Mouse (Mus musculus): ENCODE measurements around the gene Tmc5. TPM values are rescaled to one million over a fixed set of nuclear protein-coding genes. Genes with fewer than 3 reads are reported as not detected.

The Tmc5 gene
- polyA plus RNA-seq (2014; fragmentation: Nextera tagmentation; extraction: Ambion mirVana), result 0.10 and 0.25 TPM in 2 replicates

DNA sequence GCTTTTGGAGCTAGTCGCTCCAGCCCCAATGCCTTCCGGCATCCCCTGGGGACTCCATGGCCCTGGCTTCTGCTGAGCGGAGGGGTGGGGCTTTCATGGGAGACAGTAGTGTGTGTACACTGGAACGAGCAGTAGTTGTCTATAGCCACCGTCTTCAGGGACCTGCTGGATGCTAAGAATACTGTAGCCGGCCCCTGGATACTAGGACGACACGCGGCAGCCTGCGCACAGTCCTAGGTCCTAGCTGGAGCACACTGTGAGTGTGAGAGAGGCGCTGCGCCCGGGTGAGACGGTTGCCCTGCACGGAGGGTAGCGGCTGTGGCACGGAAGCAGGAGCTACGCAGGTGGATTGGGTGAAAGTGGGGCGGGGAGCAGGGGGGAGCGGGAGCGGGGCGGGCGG, at the start of gene Tmc5:
Gene Tmc5 (plus strand): TSS at position 97 of the 400 bp plus-strand sequence.
- peaks cover 85% of the 10 kb centered on the region for H3K27me3 ChIP-seq (ENCODE audit: control insufficient read depth, insufficient read depth, low read length)
- H3K36me3 ChIP-seq (ENCODE audit: control insufficient read depth, insufficient read depth, low read length), result no peaks in the 10 kb centered on the region

GRCm38 (mm10) chr7:118547451-118547850, 49.6 kb upstream of the Tmc5 start:
- H3K4me1 ChIP-seq (ENCODE audit: control insufficient read depth, insufficient read depth, low read length), result no peaks in the 10 kb centered on the region
- no peaks in the 10 kb centered on the region for H3K9me3 ChIP-seq (replicated peaks; ENCODE audit: control insufficient read depth, low read length)
- no peak overlapping the region for H3K27ac ChIP-seq (ENCODE audit: low read depth, low read length)
- no peak overlapping the region for H3K4me3 ChIP-seq (ENCODE audit: low read depth, low read length)
- no peak overlapping the region for H3K9ac ChIP-seq (ENCODE audit: low read depth, low read length)
- H3K36me3 ChIP-seq (ENCODE audit: control insufficient read depth, insufficient read depth, low read length), result no peaks in the 10 kb centered on the region; the same call in 1 of the 2 replicates
- H3K4me2 ChIP-seq, result no peak overlapping the region
- 71% methylated on average over 10 of the region's 10 CpGs for WGBS (ENCODE audit: insufficient replicate concordance)
- no peak for ATAC-seq (replicated peaks; ENCODE audit: insufficient number of reproducible peaks, low FRiP score, low TSS enrichment)
- H3K27me3 ChIP-seq (ENCODE audit: control insufficient read depth, insufficient read depth, low read length), result no peaks in the 10 kb centered on the region

More for the DNA sequence above, at the start of gene Tmc5:
- H3K9me3 ChIP-seq (replicated peaks; ENCODE audit: control insufficient read depth, low read length), result no peaks in the 10 kb centered on the region
- ATAC-seq (replicated peaks; ENCODE audit: insufficient number of reproducible peaks, low FRiP score, low TSS enrichment), result no peak
- H3K4me2 ChIP-seq, result peak within 1 kb of the TSS; percentile 58
- H3K4me1 ChIP-seq (ENCODE audit: control insufficient read depth, insufficient read depth, low read length), result peaks cover 2% of the 10 kb centered on the region; the same call in 1 of the 2 replicates
- H3K27ac ChIP-seq (ENCODE audit: low read depth, low read length), result no peak within 1 kb of the TSS
- 6% methylated on average over 23 of the region's 23 CpGs for WGBS (ENCODE audit: insufficient replicate concordance)
- H3K4me3 ChIP-seq (ENCODE audit: low read depth, low read length), result peak within 1 kb of the TSS; percentile 32
- H3K9ac ChIP-seq (ENCODE audit: low read depth, low read length), result 0 out of 2 replicates have a peak within 1 kb of the TSS, but pooled peaks have one; percentile 39

- no peaks in the 10 kb centered on the region for H3K9me3 ChIP-seq (replicated peaks; ENCODE audit: control insufficient read depth, low read length)
- H3K36me3 ChIP-seq (ENCODE audit: control insufficient read depth, insufficient read depth, low read length), result no peaks in the 10 kb centered on the region; the same call in 1 of the 2 replicates
- no peak for ATAC-seq (replicated peaks; ENCODE audit: insufficient number of reproducible peaks, low FRiP score, low TSS enrichment)
- no peaks in the 10 kb centered on the region for H3K27me3 ChIP-seq (ENCODE audit: control insufficient read depth, insufficient read depth, low read length)
- no peak overlapping the region for H3K4me2 ChIP-seq
- H3K4me1 ChIP-seq (ENCODE audit: control insufficient read depth, insufficient read depth, low read length), result no peaks in the 10 kb centered on the region
- WGBS (ENCODE audit: insufficient replicate concordance), result 65% methylated on average over 4 of the region's 4 CpGs
- H3K4me3 ChIP-seq (ENCODE audit: low read depth, low read length), result no peak overlapping the region
- H3K27ac ChIP-seq (ENCODE audit: low read depth, low read length), result no peak overlapping the region
- no peak overlapping the region for H3K9ac ChIP-seq (ENCODE audit: low read depth, low read length)
Observed at GRCm38 (mm10) chr7:118553881-118554280, 43.2 kb upstream of the Tmc5 start.

DNA sequence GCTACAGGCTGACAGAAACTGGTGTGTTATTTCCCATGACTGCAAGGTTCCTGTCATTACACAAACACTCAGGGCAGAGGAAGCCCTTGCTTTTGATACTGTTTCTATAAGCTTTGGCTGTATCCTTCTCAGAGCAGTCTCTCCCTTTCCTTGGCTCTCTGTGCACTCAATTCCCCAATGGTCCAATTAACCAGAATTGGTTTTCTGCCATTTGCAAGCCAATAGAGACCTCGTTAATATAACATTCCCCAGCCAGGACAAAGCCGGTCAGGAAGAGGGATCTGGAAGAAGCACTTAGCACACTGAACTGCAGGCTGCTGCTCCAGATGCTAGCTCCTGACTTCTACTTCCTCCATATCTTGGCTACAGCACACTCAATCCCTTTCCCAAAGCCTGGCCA, 42.8 kb upstream of the Tmc5 start:
- no peak for ATAC-seq (replicated peaks; ENCODE audit: insufficient number of reproducible peaks, low FRiP score, low TSS enrichment)
- 86% methylated on average over 2 of the region's 2 CpGs for WGBS (ENCODE audit: insufficient replicate concordance)

GRCm38 (mm10) chr7:118569121-118569543, 28.0 kb upstream of the Tmc5 start:
- no peak overlapping the region for H3K27ac ChIP-seq (ENCODE audit: low read depth, low read length)
- no peak overlapping the region for H3K4me3 ChIP-seq (ENCODE audit: low read depth, low read length)
- no peaks in the 10 kb centered on the region for H3K27me3 ChIP-seq (ENCODE audit: control insufficient read depth, insufficient read depth, low read length)
- peaks cover 2% of the 10 kb centered on the region; the same call in 1 of the 2 replicates for H3K9me3 ChIP-seq (replicated peaks; ENCODE audit: control insufficient read depth, low read length)
- no peak overlapping the region for H3K9ac ChIP-seq (ENCODE audit: low read depth, low read length)
- no peak overlapping the region for H3K4me2 ChIP-seq
- 81% methylated on average over 6 of the region's 6 CpGs for WGBS (ENCODE audit: insufficient replicate concordance)
- ATAC-seq (replicated peaks; ENCODE audit: insufficient number of reproducible peaks, low FRiP score, low TSS enrichment), result no peak
- no peaks in the 10 kb centered on the region for H3K4me1 ChIP-seq (ENCODE audit: control insufficient read depth, insufficient read depth, low read length)
- H3K36me3 ChIP-seq (ENCODE audit: control insufficient read depth, insufficient read depth, low read length), result no peaks in the 10 kb centered on the region

More for the DNA sequence above, 42.8 kb upstream of the Tmc5 start:
- no peak overlapping the region for H3K27ac ChIP-seq (ENCODE audit: low read depth, low read length)
- no peaks in the 10 kb centered on the region for H3K4me1 ChIP-seq (ENCODE audit: control insufficient read depth, insufficient read depth, low read length)
- H3K4me2 ChIP-seq, result no peak overlapping the region
- H3K9ac ChIP-seq (ENCODE audit: low read depth, low read length), result no peak overlapping the region
- H3K27me3 ChIP-seq (ENCODE audit: control insufficient read depth, insufficient read depth, low read length), result no peaks in the 10 kb centered on the region
- no peaks in the 10 kb centered on the region for H3K9me3 ChIP-seq (replicated peaks; ENCODE audit: control insufficient read depth, low read length)
- no peak overlapping the region for H3K4me3 ChIP-seq (ENCODE audit: low read depth, low read length)
- no peaks in the 10 kb centered on the region; the same call in 1 of the 2 replicates for H3K36me3 ChIP-seq (ENCODE audit: control insufficient read depth, insufficient read depth, low read length)

GRCm38 (mm10) chr7:118571350-118571749, 25.7 kb upstream of the Tmc5 start:
- Histone ChIP-seq H3K4me1 (ENCODE audit: control insufficient read depth, insufficient read depth, low read length) (no peaks in the 10 kb centered on the region), H3K9ac (ENCODE audit: low read depth, low read length) (no peak overlapping the region), H3K27ac (ENCODE audit: low read depth, low read length) (no peak overlapping the region), H3K9me3 (replicated peaks; ENCODE audit: control insufficient read depth, low read length) (peaks cover 2% of the 10 kb centered on the region; the same call in 1 of the 2 replicates), H3K36me3 (ENCODE audit: control insufficient read depth, insufficient read depth, low read length) (no peaks in the 10 kb centered on the region), H3K27me3 (ENCODE audit: control insufficient read depth, insufficient read depth, low read length) (no peaks in the 10 kb centered on the region), H3K4me3 (ENCODE audit: low read depth, low read length) (no peak overlapping the region), H3K4me2 (no peak overlapping the region)
- 57% methylated on average over 5 of the region's 5 CpGs for WGBS (ENCODE audit: insufficient replicate concordance)
- no peak for ATAC-seq (replicated peaks; ENCODE audit: insufficient number of reproducible peaks, low FRiP score, low TSS enrichment)

GRCm38 (mm10) chr7:118572039-118572438, 25.1 kb upstream of the Tmc5 start:
- Histone ChIP-seq H3K36me3 (ENCODE audit: control insufficient read depth, insufficient read depth, low read length) (no peaks in the 10 kb centered on the region), H3K4me3 (ENCODE audit: low read depth, low read length) (no peak overlapping the region), H3K4me1 (ENCODE audit: control insufficient read depth, insufficient read depth, low read length) (no peaks in the 10 kb centered on the region), H3K9me3 (replicated peaks; ENCODE audit: control insufficient read depth, low read length) (peaks cover 2% of the 10 kb centered on the region; the same call in 1 of the 2 replicates), H3K9ac (ENCODE audit: low read depth, low read length) (no peak overlapping the region), H3K27me3 (ENCODE audit: control insufficient read depth, insufficient read depth, low read length) (no peaks in the 10 kb centered on the region), H3K27ac (ENCODE audit: low read depth, low read length) (no peak overlapping the region), H3K4me2 (no peak overlapping the region)
- WGBS (ENCODE audit: insufficient replicate concordance), result 58% methylated on average over 5 of the region's 5 CpGs
- ATAC-seq (replicated peaks; ENCODE audit: insufficient number of reproducible peaks, low FRiP score, low TSS enrichment), result no peak

DNA sequence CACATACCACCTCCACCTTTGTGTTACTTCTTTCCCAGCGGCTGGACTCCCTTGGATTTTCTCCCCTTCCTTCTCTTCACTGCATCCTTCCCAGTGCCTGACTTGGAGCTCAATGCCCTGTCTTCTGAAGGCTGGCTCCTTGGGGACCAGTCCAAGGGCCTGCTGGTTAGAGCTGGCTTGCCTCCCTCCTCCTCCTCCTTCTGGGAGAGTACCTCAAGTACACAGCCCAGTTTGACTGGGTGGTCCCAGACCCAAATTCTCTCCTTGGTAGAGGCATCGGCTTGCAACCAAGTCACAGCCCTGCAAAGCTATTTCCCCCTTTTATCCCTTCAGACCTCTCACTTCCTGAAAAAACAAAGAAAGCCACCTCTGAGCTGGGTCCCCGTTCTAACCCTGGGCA, 18.8 kb upstream of the Tmc5 start:
- Histone ChIP-seq H3K27me3 (ENCODE audit: control insufficient read depth, insufficient read depth, low read length) (no peaks in the 10 kb centered on the region), H3K9me3 (replicated peaks; ENCODE audit: control insufficient read depth, low read length) (0 out of 2 replicates have a peak, but pooled peaks cover 2% of the 10 kb centered on the region), H3K4me1 (ENCODE audit: control insufficient read depth, insufficient read depth, low read length) (peaks cover 10% of the 10 kb centered on the region), H3K4me2 (no peak overlapping the region), H3K36me3 (ENCODE audit: control insufficient read depth, insufficient read depth, low read length) (no peaks in the 10 kb centered on the region), H3K9ac (ENCODE audit: low read depth, low read length) (no peak overlapping the region), H3K27ac (ENCODE audit: low read depth, low read length) (no peak overlapping the region), H3K4me3 (ENCODE audit: low read depth, low read length) (no peak overlapping the region)
- ATAC-seq (replicated peaks; ENCODE audit: insufficient number of reproducible peaks, low FRiP score, low TSS enrichment), result no peak
- 49% methylated on average over 3 of the region's 3 CpGs for WGBS (ENCODE audit: insufficient replicate concordance)

DNA sequence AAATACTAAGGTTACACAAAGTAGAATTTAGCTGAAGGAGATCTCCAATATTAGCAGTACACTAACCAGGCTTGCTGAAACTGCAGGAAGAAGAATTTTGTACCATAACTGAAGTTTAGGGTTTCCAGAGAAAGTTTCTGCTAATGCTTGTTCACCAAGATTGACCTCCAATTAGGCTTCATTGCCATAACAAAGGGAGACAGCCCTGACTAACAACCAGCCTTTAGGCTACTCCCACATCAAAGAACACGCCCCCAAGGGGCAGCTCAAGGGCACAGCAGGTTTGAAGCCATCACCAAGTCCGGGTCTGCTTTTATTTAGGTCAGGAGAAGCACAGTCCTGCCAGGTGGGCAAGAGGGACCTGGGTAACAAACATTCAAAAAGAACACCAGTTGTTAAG, 17.2 kb upstream of the Tmc5 start:
- ATAC-seq (replicated peaks; ENCODE audit: insufficient number of reproducible peaks, low FRiP score, low TSS enrichment), result no peak
- WGBS (ENCODE audit: insufficient replicate concordance), result 54% methylated on average over 2 of the region's 2 CpGs

More for the DNA sequence above, 17.2 kb upstream of the Tmc5 start:
- Histone ChIP-seq H3K4me3 (ENCODE audit: low read depth, low read length) (no peak overlapping the region), H3K36me3 (ENCODE audit: control insufficient read depth, insufficient read depth, low read length) (no peaks in the 10 kb centered on the region), H3K27ac (ENCODE audit: low read depth, low read length) (no peak overlapping the region), H3K9me3 (replicated peaks; ENCODE audit: control insufficient read depth, low read length) (0 out of 2 replicates have a peak, but pooled peaks cover 2% of the 10 kb centered on the region), H3K27me3 (ENCODE audit: control insufficient read depth, insufficient read depth, low read length) (peaks cover 1% of the 10 kb centered on the region; the same call in 1 of the 2 replicates), H3K4me2 (no peak overlapping the region), H3K9ac (ENCODE audit: low read depth, low read length) (no peak overlapping the region), H3K4me1 (ENCODE audit: control insufficient read depth, insufficient read depth, low read length) (peaks cover 10% of the 10 kb centered on the region)

Data from heart, embryonic 11.5 days (tissue).